Mouse (Mus musculus) neural tube, embryonic 14.5 days (tissue): ENCODE measurements around the gene Gm38655. TPM values are rescaled to one million over a fixed set of nuclear protein-coding genes. Genes with fewer than 3 reads are reported as not detected.

ENCODE experiments used
- polyA plus RNA-seq: library from polyadenylated mRNA; unstranded; fragments of >200 nt; fragmentation: Nextera tagmentation; extraction: Ambion mirVana; gene quantifications from 2 replicates; pipeline ENCODE4 v1.2.1, GENCODE M21; 2014

The Gm38655 gene
- polyA plus RNA-seq, 1 experiment from 2014 or later, result not detected

Other genes starting within 250 kb of the Gm38655 start
- 88.5 and 93.4 TPM in 2 replicates for gene Mapk8ip3, start 238.5 kb downstream of the Gm38655 start, polyA plus RNA-seq
- 50.0 and 59.8 TPM in 2 replicates for gene Jpt2, start 214.8 kb downstream of the Gm38655 start, polyA plus RNA-seq
- gene Cramp1l, start 159.7 kb downstream of the Gm38655 start, polyA plus RNA-seq, result 9.2 and 10.1 TPM in 2 replicates
- 18.5 and 21.9 TPM in 2 replicates for gene Ift140, start 159.4 kb downstream of the Gm38655 start, polyA plus RNA-seq
- 8.1 and 11.5 TPM in 2 replicates for gene Tmem204, start 91.9 kb downstream of the Gm38655 start, polyA plus RNA-seq
- 46.4 and 51.6 TPM in 2 replicates for gene Telo2, start 59.5 kb downstream of the Gm38655 start, polyA plus RNA-seq
- not detected in 2 replicates for gene Ptx4, start 54.7 kb downstream of the Gm38655 start, polyA plus RNA-seq
- 26.3 and 26.7 TPM in 2 replicates for gene Clcn7, start 42.1 kb downstream of the Gm38655 start, polyA plus RNA-seq
- not detected in 2 replicates for gene Ccdc154, start 13.0 kb downstream of the Gm38655 start, polyA plus RNA-seq
- 31.9 and 33.9 TPM in 2 replicates for gene BC003965, start 9.1 kb upstream of the Gm38655 start, polyA plus RNA-seq
- gene Unkl, start 12.9 kb upstream of the Gm38655 start, polyA plus RNA-seq, result 9.1 and 10.9 TPM in 2 replicates
- gene Gnptg, start 64.7 kb upstream of the Gm38655 start, polyA plus RNA-seq, result 88.4 and 110 TPM in 2 replicates
- gene Tsr3, start 64.7 kb upstream of the Gm38655 start, polyA plus RNA-seq, result 56.4 and 57.1 TPM in 2 replicates
- gene Baiap3, start 80.9 kb upstream of the Gm38655 start, polyA plus RNA-seq, result 5.8 and 7.1 TPM in 2 replicates
- 405 and 444 TPM in 2 replicates for gene Ube2i, start 99.2 kb upstream of the Gm38655 start, polyA plus RNA-seq
- gene Prss34, start 122.9 kb upstream of the Gm38655 start, polyA plus RNA-seq, result not detected in 2 replicates
- gene Prss28, start 133.2 kb upstream of the Gm38655 start, polyA plus RNA-seq, result not detected in 2 replicates
- not detected in 2 replicates for gene Prss29, start 143.2 kb upstream of the Gm38655 start, polyA plus RNA-seq
- gene Tpsab1, start 170.1 kb upstream of the Gm38655 start, polyA plus RNA-seq, result not detected in 2 replicates
- not detected in 2 replicates for gene Tpsb2, start 190.8 kb upstream of the Gm38655 start, polyA plus RNA-seq
- 1.1 and 1.6 TPM in 2 replicates for gene Tpsg1, start 193.8 kb upstream of the Gm38655 start, polyA plus RNA-seq